Mouse (Mus musculus) layer of hippocampus, adult 9-10 months (tissue): Measurements from ENCODE around the gene Dip2c.

Experiments used
- DNase-seq: peaks from one replicate; pipeline ENCODE4 v3.0.0; 2022; ENCODE audit warnings: low spot score

The Dip2c gene

DNA sequence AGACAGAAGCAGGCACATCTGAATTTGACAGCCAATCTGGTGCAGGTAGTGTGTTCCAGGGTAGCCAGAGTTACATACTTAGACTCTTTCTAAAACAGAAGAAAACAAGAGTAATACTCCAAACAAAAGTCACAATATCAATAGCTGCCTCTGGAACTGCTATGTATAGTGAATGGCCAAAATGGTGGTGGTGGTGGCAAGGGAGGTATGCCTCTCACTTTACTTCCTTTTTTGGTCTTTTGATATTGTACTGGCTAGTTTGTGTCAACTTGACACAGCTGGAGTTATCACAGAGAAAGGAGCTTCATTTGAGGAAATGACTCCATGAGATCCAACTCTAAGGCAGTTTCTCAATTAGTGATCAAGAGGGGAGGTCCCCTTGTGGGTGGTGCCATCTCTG, 148.1 kb downstream of the Dip2c start:
- no peak for DNase-seq

DNA sequence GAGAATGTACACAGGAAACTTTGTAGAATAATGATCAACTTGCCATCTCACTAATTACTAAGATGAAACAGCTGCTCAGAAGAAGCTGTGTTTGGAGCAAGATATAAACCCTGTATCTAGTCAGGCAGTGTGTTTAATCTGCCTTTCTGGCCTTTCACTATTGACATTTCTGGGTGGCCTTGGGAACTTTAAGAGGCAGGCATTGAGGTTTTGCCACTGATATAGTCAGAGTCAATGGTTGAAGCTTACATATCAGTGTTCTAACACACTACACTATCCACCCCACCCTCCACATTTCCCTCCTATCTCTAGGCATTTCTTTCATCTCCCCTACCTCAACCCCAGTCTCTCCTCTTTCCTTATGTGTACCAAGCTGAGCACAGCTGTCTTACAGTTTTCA, 149.9 kb downstream of the Dip2c start:
- DNase-seq: no peak

DNA sequence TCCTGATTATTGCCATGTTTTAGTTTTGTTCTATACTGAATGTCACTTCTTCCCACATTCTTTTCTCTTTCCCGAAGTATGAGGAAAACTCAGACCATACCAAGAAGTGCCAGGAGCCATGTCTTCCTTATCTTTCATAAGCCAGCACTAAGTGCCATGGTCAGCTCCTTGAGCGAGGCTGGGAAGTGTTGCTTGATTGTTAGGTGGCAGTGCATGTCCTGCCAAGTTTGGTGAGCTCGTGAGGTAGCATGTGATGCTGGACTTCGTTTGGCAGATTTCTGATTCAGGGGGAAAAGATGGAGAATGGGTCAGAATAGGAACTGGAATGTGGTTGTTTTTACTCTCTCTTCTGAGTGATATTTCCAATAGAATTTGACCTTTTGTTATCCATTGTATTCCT, 150.5 kb downstream of the Dip2c start:
- no peak for DNase-seq

DNA sequence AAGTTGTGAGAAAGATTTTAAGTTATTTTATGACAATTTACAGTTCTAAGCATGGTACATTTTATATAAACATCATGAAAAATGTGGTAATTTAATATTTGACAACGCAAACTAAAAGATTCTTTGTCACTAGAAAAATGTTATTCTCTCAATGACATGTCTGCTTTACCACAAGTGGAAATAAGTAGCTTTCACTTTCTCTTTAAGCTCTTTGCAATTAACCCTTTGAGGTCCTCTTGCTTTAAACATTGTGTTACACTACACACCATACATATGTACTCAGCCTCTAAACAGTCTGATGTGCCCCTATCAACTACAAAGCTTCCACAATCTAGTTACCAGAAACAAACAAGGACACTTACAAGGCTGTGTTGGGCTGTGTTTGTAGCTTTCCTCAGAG, 153.6 kb downstream of the Dip2c start:
- no peak for DNase-seq

DNA sequence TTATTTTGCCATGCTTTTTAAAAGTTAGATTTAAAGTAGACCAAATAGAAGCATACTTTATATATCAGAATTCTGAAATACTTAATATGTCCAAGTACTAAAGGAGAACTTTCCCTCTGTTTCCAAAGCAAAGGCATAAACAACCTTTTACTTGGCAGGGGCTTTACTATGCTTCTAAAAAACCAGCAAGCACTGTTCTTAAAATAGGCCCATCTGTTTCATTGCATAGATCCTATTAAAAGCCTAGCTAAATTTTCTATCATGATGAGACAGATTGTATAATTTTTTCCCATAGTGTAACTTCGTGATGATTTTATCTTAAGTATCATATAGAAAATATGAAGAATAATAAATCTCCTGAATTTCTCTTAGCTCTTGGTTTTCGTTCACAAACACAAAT, 154.4 kb downstream of the Dip2c start:
- no peak for DNase-seq

DNA sequence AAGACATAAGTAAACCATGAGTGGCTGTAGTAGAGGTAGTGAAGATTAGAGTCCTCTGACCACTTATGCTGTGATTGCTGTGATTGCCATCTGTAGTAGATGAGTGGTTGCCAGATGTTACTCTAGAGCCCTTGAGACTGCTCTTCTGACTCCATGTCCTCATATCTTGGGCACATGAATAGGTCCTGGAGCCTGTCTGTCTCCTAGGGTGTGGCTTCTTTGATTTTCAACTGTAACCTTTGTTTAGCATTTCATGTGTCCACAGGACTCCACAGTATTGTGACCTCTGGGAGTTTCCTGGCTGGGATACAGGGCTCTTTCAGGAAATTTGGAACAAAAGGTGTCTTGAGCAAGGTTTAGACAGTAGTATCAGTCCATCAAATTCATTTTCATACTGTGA, 155.1 kb downstream of the Dip2c start:
- no peak for DNase-seq

DNA sequence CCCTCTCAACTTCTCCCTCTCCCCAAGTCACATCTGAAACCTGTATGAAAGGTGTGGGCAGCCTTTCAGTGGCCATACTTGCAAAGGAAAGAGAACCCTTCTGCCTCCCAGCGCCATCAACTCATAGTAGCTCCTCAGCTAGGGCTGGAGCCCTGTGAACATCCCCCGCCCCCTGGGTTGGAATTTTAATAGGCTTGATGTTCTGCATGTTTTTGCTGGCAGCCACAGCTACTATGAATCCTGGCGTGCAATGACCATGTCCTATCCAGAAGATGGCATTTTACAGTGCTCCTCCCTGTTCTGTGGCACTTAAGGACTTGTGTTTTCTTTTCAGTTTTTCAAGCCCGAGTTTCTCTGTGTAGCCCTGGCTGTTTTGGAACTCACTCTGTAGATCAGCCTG, 166.7 kb downstream of the Dip2c start:
- DNase-seq: no peak

DNA sequence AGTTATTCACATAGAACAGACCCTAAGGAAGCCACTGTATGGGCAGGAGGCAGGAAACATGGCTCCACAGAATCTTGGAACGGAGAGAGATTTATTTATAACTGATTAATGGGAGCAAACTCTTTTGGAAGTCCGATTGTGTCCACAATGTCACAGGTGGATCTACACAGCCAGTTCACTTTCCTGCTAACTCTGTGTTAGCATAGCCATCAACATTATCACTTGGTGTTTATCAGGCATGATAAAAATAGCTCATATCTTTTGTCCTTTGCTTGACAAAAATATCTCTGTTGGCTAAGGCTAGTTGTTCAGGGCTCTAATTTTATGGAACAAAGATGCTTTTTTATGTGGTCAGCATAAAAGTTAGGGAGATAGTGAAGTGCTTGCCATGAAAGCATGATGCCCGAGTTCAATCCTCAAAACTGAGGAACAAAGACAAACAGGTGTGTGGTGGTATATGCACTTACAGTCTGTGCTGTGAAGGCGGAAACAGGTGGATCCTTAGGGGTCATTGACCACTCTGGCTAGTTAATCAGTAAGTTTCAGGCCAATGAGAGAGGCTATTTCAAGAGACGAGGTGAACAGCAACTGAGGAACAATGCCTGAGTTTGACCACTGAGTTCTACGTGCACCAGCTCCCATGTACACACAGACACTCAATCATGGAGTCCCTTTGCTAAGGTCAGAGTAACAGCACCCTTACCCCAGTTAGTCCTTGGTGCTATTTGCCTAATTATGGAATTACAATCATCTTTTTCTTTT, 169.4 kb downstream of the Dip2c start:
- no peak for DNase-seq

DNA sequence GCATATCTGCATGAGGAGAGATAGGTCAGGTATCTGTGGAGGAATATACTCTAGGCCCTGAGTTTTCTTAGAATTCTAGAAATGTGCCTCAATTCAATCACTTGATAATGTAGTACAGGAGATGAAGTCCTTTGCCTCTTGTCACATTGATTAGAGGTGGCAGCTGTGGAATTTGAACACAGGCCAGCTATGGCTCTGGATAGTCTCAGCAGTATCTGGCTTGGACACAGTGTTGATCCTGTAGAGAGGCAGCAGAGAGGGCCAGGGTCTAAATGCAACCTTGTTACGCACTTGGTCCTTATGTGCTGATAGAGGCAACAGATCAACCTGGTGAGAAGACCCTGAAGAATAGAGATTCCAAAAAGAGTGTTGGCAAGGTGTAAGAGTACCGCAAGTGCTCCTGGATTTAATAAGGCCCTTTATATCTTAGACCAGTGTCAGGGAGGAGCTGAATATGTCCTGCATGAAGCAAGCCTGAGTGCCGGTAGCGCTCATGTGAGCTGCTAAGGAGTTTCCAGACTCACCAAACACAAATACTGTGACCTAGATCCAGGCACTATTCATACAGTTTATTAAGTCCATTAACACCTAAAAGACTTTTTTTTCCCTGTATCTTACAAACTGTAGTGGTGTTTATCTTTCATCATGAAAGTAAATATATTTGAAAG, 170.3 kb downstream of the Dip2c start:
- DNase-seq: no peak

DNA sequence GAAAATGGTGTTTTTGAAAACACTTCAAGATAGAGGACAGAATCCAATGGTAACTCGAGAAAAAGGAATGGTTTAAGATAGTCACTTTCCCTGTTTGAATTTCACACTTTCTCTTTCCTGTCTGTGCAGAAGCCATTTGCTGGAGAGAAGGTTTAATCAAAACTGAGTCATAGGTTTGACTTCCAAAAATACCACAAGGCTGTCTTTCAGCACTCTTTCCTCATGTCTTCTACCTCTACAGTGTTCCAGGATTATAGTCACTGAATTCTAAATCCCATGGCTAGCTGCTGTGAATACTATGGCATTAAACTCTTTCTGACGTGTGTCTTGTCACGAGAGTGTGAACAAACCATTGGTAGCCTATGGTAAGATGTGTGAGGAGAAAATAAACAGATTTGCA, 173.9 kb downstream of the Dip2c start:
- DNase-seq: no peak

DNA sequence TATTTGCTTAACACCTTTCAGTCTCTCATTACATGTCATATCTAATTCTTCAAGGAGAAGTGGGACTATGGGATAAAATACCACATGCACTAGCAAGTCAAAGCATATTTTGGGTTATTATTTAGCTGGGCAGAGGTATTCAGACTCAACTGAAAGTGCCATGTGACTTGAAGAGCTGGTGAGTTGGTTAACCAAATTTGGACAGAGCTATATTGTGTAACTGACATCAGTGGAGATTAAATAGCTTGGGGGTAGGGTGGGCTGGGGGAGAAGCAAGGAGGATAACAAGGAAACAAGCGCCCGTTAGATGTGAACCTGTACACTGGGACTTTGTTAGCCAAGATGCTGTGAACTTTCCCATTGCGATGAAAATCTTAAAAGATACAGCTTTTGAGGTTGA, 175.6 kb downstream of the Dip2c start:
- no peak for DNase-seq

DNA sequence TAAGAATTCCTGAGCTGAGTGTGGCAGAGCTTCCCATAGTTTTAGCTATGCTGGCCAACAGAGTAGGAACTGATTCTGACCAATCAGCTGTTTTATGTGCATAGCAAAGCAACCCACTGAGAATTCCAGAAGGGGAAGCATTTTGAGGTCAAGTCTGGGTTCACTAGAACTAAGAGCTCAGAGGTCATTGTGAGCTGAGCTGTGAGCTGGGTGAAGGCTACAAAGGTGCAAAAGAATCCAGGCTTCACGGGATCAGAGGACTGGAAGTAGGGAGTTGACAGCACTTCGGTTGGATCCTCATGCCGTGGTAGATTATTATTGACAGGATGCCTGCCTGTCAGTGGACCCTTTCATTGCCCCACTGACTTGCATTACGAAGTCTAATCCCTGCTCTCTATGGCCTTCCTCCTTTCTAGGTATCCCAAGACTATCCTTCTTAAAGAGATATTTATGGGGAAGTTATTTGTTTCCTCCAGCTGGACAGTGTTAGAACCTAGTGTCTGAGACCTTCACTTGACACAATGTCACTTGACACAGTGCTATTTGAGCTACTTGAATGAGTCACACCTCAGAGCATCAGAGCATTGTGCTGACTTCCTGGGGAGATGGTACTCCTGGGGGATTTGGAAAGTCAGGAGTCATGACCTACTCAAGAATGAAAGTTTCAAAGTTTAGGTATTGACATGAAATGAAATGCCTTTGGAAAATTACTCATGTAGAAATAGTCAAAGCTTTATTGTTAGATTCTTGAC, 178.3 kb downstream of the Dip2c start:
- no peak for DNase-seq

DNA sequence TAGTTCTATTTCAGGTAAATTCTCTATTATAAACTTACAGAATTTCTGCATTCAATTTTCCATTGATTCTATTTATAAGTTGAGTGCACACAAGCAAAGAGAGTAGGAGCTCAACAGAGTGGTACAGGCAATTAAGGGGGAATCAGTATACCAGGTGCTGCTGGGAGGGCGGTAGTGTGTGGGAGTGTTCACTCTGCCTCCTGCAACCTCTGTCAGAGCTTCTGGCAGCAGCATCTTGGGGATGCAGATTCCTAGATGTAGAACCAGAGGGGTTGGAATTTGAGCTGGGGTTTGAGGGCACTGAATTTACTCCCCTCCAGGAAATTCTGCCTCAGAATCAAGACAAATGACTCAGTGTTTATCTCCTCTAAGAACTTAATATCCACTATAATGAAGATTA, 179.7 kb downstream of the Dip2c start:
- no peak for DNase-seq

DNA sequence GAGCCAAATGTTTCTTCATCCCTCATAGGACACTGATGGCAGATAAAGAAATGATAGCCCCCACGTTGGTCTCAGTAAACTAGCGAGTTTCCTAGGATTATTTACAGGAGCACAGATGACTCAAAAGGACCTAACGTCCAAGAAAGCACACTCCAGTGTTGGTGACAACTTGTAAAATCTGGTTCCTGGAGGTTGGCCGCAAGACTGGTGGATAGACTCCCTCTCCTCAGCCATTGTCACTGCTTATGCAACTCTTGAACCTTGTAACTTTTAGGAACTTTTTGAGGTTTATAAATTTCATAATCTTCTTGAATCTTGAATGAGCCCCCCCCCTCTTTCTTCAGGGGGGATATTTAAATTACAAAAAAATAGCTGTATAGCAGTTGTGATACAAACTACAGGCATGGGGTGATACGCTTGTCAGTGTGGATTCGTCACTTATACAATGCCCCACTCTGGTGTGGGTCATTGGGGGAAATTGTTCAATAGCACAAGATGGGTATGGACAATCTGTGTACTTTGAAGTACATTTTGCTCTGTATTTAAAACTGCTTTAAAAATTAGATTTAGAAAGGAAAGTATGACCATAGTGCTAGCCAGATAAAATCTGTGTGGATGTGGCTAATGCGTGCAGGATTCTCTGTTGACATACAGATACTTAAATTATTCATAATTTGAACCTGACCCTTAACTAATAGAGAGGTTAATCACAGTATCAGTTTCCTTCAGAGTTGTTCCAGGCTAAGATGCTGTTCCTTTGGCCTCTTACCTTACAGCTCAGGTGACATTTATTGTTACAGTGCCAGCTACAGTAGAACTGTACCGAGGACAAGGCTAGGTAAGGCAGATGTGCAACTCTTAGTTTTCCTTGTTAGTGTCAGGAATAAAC, 181.3 kb downstream of the Dip2c start:
- DNase-seq: no peak

DNA sequence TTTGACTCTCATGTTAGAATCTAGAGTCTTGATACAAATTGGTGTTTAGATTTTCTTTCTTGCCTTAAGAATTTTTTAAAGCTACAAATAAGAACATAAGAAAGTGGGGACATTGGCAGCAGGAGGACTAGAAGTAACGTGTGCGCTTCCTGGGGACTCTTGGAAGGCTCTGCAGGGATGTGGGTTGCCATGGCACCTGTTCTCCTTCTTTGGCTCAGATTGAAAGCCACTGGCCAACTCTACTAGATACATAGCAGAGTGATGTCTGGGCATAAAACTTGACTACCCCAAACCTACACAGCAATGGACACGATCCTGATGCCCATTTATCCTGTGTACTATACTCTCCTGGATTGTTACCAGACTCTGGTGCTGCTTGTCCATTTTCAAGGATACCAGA, 188.1 kb downstream of the Dip2c start:
- DNase-seq: no peak

DNA sequence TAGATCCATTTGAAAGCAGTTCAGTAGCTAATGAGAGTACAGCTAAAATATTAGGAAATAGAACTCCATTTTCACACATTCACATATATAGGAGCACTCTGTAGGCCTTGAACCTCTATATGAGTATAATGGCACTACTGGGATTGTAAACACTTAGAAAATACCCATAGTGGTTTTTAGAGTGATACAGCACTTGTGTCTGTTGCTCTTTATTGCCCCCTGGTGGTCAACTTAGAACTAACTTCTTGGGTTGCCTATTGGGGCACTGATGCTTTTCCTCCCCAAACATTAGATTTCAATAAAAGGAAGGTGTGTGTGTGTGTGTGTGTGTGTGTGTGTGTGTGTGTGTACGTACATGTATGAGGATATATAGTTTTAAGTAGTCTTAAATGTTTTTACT, 190.9 kb downstream of the Dip2c start:
- peak; percentile 59 for DNase-seq

DNA sequence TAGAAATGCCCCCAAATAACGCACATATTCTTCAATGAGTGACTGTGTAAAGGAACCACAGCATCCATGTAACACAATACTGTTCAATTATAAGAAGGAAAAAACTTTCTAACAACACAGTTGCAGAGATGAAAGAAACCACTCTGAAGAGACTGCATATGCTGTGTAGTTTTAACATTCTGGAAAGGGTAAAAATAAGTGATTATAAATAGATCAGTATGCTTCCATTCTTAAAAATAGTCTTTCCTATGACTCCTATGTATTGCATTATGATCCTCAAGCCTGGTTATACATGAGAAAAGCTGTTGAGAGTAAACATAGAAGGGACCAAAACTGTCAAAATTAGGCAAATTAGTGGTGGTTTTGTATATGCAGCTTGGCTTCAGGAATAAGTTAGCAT, 197.1 kb downstream of the Dip2c start:
- no peak for DNase-seq

DNA sequence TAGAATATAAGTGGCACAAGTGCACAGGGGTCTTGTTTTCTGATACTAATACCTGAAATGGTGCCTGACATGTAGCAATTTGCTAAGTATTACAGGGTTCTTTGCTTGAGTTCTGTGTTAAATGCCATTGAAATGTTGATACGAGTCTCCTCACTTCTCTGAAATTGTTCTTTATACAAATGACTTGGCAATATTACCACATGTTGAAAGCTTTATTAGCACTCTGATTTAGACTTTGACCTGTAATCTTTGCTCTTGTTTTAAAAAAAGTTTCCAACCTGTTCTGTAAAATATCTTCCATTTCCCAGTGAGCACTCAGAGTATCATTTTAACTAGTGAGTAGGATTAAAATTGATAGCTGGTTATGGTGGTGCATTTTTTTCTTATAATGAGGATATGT, 205.4 kb downstream of the Dip2c start:
- no peak for DNase-seq

DNA sequence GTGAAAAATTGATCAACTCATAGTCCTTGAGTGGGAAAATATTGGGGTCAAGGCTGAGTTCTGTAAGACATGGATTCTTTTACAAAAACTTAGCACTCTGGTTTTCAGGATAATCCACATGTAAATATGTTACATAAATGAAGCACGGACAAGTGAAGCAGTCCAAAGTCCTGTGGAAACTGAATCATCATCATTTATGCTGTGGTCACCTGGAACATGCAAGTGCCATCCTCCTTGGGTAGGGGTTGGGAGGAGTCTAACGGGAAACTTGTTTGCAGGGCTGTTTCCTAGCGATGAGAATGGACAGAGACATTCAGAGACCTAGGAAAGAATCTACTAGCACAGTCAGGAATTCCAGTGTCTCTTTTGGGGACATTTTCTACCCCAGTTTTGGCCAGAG, 213.4 kb downstream of the Dip2c start:
- no peak for DNase-seq

DNA sequence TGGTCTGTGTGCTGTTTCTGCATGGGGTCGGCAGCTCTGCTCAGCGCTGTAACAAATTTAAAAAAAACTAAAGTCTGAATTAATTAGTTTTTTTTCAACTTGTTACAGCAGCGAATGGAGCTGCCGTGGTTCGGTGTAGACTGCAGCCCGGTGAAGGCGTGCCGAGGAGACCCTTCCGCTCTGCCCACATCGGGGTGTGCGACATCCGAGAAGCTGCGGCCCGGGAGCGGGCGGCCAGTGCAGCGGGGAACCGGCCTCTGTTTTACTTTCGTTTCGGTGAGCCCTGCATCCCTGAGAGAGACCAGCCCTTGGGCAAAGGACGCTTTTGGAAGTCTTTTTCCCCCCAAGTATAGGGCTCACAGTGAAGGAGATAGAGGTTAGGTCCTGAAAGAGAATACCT, 218.4 kb downstream of the Dip2c start:
- DNase-seq: no peak

DNA sequence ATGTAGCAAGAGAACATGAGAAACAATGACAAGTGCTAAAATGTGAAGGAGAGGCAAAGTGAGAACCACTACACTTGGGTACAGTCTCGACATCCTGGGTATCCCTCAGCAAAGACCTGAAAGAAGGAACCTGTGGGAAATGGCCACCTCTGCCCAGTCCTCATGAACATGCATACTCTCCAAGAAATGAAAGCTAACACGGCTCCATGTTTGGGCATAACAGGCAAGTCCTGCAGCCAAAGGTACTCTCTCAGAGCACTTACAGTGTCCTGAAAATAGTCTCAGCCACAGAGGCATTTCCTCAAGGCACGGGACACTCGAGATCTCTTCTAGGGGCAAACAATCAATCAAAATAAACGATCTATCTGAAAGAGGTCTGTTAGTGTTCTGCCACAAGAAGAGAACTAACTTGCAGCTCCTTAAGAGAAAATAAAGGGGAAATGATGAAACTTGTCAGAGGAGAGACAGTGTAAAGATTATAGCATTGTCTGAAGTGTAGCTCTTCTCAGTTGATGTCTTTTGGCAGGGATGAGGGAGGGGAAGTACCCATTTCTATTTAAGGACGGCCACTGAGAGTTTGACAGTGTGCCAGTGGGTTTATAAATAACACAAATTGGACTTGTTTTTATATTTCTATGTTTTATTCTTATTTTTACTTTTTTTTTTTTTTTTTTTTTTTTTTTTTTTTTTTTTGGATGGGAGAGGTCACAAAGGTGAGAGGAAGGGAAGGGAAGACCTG, 228.0 kb downstream of the Dip2c start:
- no peak for DNase-seq

DNA sequence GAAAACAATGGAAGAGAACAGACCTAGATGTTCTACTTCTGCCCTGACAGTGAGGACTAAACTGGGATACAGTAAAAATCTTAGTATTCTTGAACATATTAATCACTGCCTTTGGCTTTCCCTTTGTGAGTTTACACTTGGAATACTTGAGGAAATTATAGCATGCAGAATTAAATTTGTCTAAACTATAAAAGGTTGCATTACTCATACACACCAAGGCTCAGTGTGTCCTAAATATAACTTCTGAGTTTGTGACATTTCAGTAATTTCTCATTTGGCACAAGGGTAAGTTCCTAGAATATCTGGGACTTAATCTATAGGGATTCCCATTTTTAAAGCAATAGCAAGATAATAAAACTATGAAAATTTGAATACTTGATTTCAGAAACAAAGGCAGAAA, 262.2 kb downstream of the Dip2c start:
- DNase-seq: no peak
